ENCODE assay signal across 12 mouse cellular contexts in the genomic region with DNA sequence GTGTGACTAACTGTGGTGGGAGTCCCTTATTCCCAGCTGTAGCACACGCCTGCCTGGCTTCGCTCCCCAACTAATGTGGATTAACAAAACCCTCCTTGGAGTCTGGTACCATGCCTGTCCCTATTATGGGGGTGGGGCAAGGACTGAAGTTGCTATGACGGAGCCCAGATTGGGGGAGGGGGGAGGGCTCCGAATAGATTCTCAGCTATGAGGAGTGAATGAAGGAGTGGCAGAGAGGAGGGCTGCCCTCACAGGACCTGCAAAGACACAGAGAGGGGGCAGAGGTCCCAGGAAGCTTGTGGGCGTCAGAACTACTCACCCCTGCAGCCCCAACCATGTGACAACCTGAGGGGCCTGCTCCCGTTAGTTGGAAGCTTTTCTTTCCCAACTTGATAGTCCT. TPM values are rescaled to one million over a fixed set of nuclear protein-coding genes. Genes with fewer than 3 reads are reported as not detected.
DNase-seq lines count a peak whose midpoint lies in the region; ATAC-seq and TF ChIP-seq lines count a peak whose summit lies in the region.
"Had no signal": no experiment of that assay in that cellular context is flagged by ENCODE, and none has a peak within 500 bp of the region (broad histone marks: within the 10 kb centered on the region; RNA-seq: fewer than 3 reads in every experiment).

No protein-coding gene starts in this region.

- dilution Hi-C loops in CH12.LX (cut with MboI; ENCODE audit: extremely low pct_ligation_motif_present, extremely low pct_unique_long_range_greater_than_20kb, low sequenced_read_pairs) = no loop called here

- DNase-seq in CH12.LX (ENCODE audit: extremely low read depth) = peak; percentile 52
- DNase-seq in yolk sac, embryonic 10.5 days (ENCODE audit: low spot score) = no peak
- no peak for DNase-seq in c-Kit-positive CD71-positive TER-119-positive erythroid progenitor cells, embryonic 14.5 days (ENCODE audit: low spot score)

- in situ Hi-C loops in CH12.LX (cut with MboI; ENCODE audit: low pct_ligation_motif_present, low pct_unique_long_range_greater_than_20kb, low sequenced_read_pairs) = no loop called here

- 0 out of 2 replicates have a peak, but pooled peaks have one; percentile 1 for ATAC-seq in midbrain, embryonic 13.5 days
- no peak for ATAC-seq in midbrain, embryonic 16.5 days
- ATAC-seq in forebrain, embryonic 13.5 days = 0 out of 2 replicates have a peak, but pooled peaks have one; percentile 9
- ATAC-seq in midbrain, embryonic 15.5 days (replicated peaks) = peak; percentile 28; the same call in 1 of the 2 replicates

- peaks cover 18% of the 10 kb centered on the region for H3K4me1 ChIP-seq in midbrain, embryonic 13.5 days (replicated peaks)
- H3K4me1 ChIP-seq in midbrain, embryonic 16.5 days (ENCODE audit: control insufficient read depth, insufficient read depth, low read length) = peaks cover 6% of the 10 kb centered on the region; the same call in 1 of the 2 replicates
- H3K4me1 ChIP-seq in CH12.LX (ENCODE audit: control insufficient read depth in 1 of 2, insufficient read depth in 2 of 2) = peaks cover 37 to 55% of the 10 kb centered on the region in 2 experiments
- H3K4me1 ChIP-seq in forebrain, embryonic 13.5 days = peaks cover 9% of the 10 kb centered on the region
- peaks cover 5% of the 10 kb centered on the region for H3K4me1 ChIP-seq in midbrain, embryonic 15.5 days

- no peak overlapping the region for H3K4me3 ChIP-seq in midbrain, embryonic 13.5 days (replicated peaks)
- H3K4me3 ChIP-seq in midbrain, embryonic 16.5 days (ENCODE audit: low read depth, low read length) = no peak overlapping the region
- H3K4me3 ChIP-seq in CH12.LX (replicated peaks in 1 of 3; ENCODE audit: low read depth in 2 of 3, low read length in 2 of 3, poor library complexity in 1 of 3) = peak overlapping the region in 1 of 3 experiments; percentile 12
- no peak overlapping the region for H3K4me3 ChIP-seq in forebrain, embryonic 13.5 days
- H3K4me3 ChIP-seq in midbrain, embryonic 15.5 days = no peak overlapping the region
- H3K4me3 ChIP-seq: embryonic facial prominence, embryonic 15.5 days; liver, embryonic 12.5 days had no signal

- H3K36me3 ChIP-seq in midbrain, embryonic 13.5 days = peaks cover 38% of the 10 kb centered on the region
- H3K36me3 ChIP-seq in midbrain, embryonic 16.5 days (ENCODE audit: control insufficient read depth, insufficient read depth, low read length) = peaks cover 19% of the 10 kb centered on the region
- peaks cover 44 to 61% of the 10 kb centered on the region in 2 experiments for H3K36me3 ChIP-seq in CH12.LX (replicated peaks in 1 of 2; ENCODE audit: control insufficient read depth in 1 of 2, insufficient read depth in 1 of 2, low read length in 1 of 2)
- H3K36me3 ChIP-seq in forebrain, embryonic 13.5 days (ENCODE audit: poor library complexity, severe bottlenecking) = peaks cover 39% of the 10 kb centered on the region
- H3K36me3 ChIP-seq in midbrain, embryonic 15.5 days (replicated peaks) = peaks cover 17% of the 10 kb centered on the region

- no peak overlapping the region for H3K4me2 ChIP-seq in midbrain, embryonic 13.5 days (replicated peaks)
- no peak overlapping the region for H3K4me2 ChIP-seq in midbrain, embryonic 16.5 days (ENCODE audit: low read length)
- H3K4me2 ChIP-seq in CH12.LX (ENCODE audit: insufficient read depth, low read depth, poor library complexity, severe bottlenecking) = peak overlapping the region; percentile 48
- H3K4me2 ChIP-seq in forebrain, embryonic 13.5 days = no peak overlapping the region
- no peak overlapping the region for H3K4me2 ChIP-seq in midbrain, embryonic 15.5 days
- H3K4me2 ChIP-seq: embryonic facial prominence, embryonic 15.5 days; liver, embryonic 12.5 days had no signal

- no peaks in the 10 kb centered on the region for H3K27me3 ChIP-seq in midbrain, embryonic 13.5 days
- H3K27me3 ChIP-seq in midbrain, embryonic 16.5 days (ENCODE audit: control insufficient read depth, insufficient read depth, low read depth, low read length) = no peaks in the 10 kb centered on the region
- no peaks in the 10 kb centered on the region for H3K27me3 ChIP-seq in CH12.LX (replicated peaks)
- no peaks in the 10 kb centered on the region for H3K27me3 ChIP-seq in forebrain, embryonic 13.5 days
- no peaks in the 10 kb centered on the region for H3K27me3 ChIP-seq in midbrain, embryonic 15.5 days (replicated peaks)
- H3K27me3 ChIP-seq: embryonic facial prominence, embryonic 15.5 days; Patski had no signal

- no peak for TF ChIP-seq EP300 in CH12.LX (IDR thresholded peaks at IDR 0.05; ENCODE audit: low read length)

- H3K27ac ChIP-seq in midbrain, embryonic 13.5 days = 0 out of 2 replicates have a peak overlapping the region, but pooled peaks have one; percentile 80
- H3K27ac ChIP-seq in midbrain, embryonic 16.5 days (ENCODE audit: low read length) = no peak overlapping the region; the same call in 1 of the 2 replicates
- peak overlapping the region; percentile 29 for H3K27ac ChIP-seq in CH12.LX (ENCODE audit: insufficient read depth, low read depth)
- peak overlapping the region; percentile 25; the same call in 1 of the 2 replicates for H3K27ac ChIP-seq in forebrain, embryonic 13.5 days
- 0 out of 2 replicates have a peak overlapping the region, but pooled peaks have one; percentile 65 for H3K27ac ChIP-seq in midbrain, embryonic 15.5 days
- H3K27ac ChIP-seq: liver, embryonic 12.5 days; stomach, postnatal 0 days had no signal

- no peak for TF ChIP-seq CTCF in CH12.LX (conservative IDR thresholded peaks at IDR 0.05 in 1 of 2, IDR thresholded peaks at IDR 0.05 in 1 of 2; ENCODE audit: low read depth in 2 of 2, low read length in 2 of 2)

- no peaks in the 10 kb centered on the region for H3K79me2 ChIP-seq in CH12.LX (replicated peaks; ENCODE audit: control insufficient read depth, extremely low read depth, insufficient read depth, poor library complexity, severe bottlenecking)

- no peak for TF ChIP-seq POLR2A in CH12.LX (IDR thresholded peaks at IDR 0.05; ENCODE audit: low read depth, low read length)

- no peaks in the 10 kb centered on the region for H3K9me3 ChIP-seq in midbrain, embryonic 13.5 days
- no peaks in the 10 kb centered on the region for H3K9me3 ChIP-seq in midbrain, embryonic 16.5 days (replicated peaks; ENCODE audit: control insufficient read depth, low read length, poor library complexity, severe bottlenecking)
- H3K9me3 ChIP-seq in CH12.LX (replicated peaks; ENCODE audit: low read length) = no peaks in the 10 kb centered on the region
- H3K9me3 ChIP-seq in forebrain, embryonic 13.5 days (replicated peaks) = no peaks in the 10 kb centered on the region
- no peaks in the 10 kb centered on the region for H3K9me3 ChIP-seq in midbrain, embryonic 15.5 days
- H3K9me3 ChIP-seq: embryonic facial prominence, embryonic 15.5 days; liver, embryonic 12.5 days had no signal

- 60% methylated on average over 6 of the region's 6 CpGs for WGBS in midbrain, embryonic 13.5 days
- 68% methylated on average over 6 of the region's 6 CpGs for WGBS in midbrain, embryonic 16.5 days
- WGBS in forebrain, embryonic 13.5 days = 78% methylated on average over 6 of the region's 6 CpGs
- 74% methylated on average over 6 of the region's 6 CpGs for WGBS in midbrain, embryonic 15.5 days

- TF ChIP-seq RAD21 in CH12.LX (IDR thresholded peaks at IDR 0.05; ENCODE audit: low read depth, low read length) = no peak

- no peak overlapping the region for H3K9ac ChIP-seq in midbrain, embryonic 13.5 days (replicated peaks)
- H3K9ac ChIP-seq in midbrain, embryonic 16.5 days (ENCODE audit: low read depth, low read length) = no peak overlapping the region
- H3K9ac ChIP-seq in CH12.LX (ENCODE audit: insufficient read depth, low read depth) = no peak overlapping the region
- H3K9ac ChIP-seq in forebrain, embryonic 13.5 days = no peak overlapping the region
- H3K9ac ChIP-seq in midbrain, embryonic 15.5 days = no peak overlapping the region
- H3K9ac ChIP-seq: embryonic facial prominence, embryonic 15.5 days; liver, embryonic 12.5 days had no signal

TF ChIP-seq in CH12.LX, 34 proteins besides CTCF, POLR2A, EP300 and RAD21:
- TF ChIP-seq BHLHE40 (IDR thresholded peaks at IDR 0.05; ENCODE audit: low read depth, low read length) = no peak
- TF ChIP-seq IRF4 (IDR thresholded peaks at IDR 0.05; ENCODE audit: low read depth, low read length) = 0 out of 2 replicates have a peak, but pooled peaks have one; percentile 2
- 0 out of 2 replicates have a peak, but pooled peaks have one; percentile 19 for TF ChIP-seq TBP (conservative IDR thresholded peaks at IDR 0.05; ENCODE audit: low read depth, low read length)
- TF ChIP-seq CHD2 (IDR thresholded peaks at IDR 0.05; ENCODE audit: low read length) = peak; percentile 36; the same call in 1 of the 2 replicates
- no peak for TF ChIP-seq MAX (IDR thresholded peaks at IDR 0.05; ENCODE audit: low read length)

RNA-seq across cellular contexts. Expression of a gene that starts 35.1 kb away (rescaled TPM):
- 0.31 and 0.48 TPM in 2 replicates for polyA plus RNA-seq in midbrain, embryonic 13.5 days (2015; fragmentation: Nextera tagmentation; extraction: Ambion mirVana)
- 0.28 and 0.41 TPM in 2 replicates for polyA plus RNA-seq in midbrain, embryonic 16.5 days (2015; fragmentation: Nextera tagmentation; extraction: Ambion mirVana)
- 129 and 142 TPM in 2 replicates for total RNA-seq in CH12.LX (2012; rRNA removed)
- 95.5 and 103 TPM in 2 replicates for total RNA-seq in CH12.LX (2014; rRNA removed)
- polyA plus RNA-seq in CH12.LX (2012; ENCODE audit: insufficient read length, low read depth) = 191 and 252 TPM in 2 replicates
- 0.24 and 0.26 TPM in 2 replicates for polyA plus RNA-seq in forebrain, embryonic 13.5 days (2015; fragmentation: Nextera tagmentation; extraction: Ambion mirVana)
- polyA plus RNA-seq in midbrain, embryonic 15.5 days (2015; fragmentation: Nextera tagmentation; extraction: Ambion mirVana) = 0.39 and 0.41 TPM in 2 replicates
- polyA plus RNA-seq: heart, embryonic 14.5 days; Patski had no signal

Comparison
In these comparisons a context has a peak if more than half of its experiments do, and no peak if none do; other contexts are left out.
1. RNA of a gene that starts 35.1 kb away (polyA plus RNA-seq): 191 to 252 TPM in CH12.LX; 0.39 to 0.41 TPM in midbrain, embryonic 15.5 days, 0.31 to 0.48 TPM in midbrain, embryonic 13.5 days, 0.28 to 0.41 TPM in midbrain, embryonic 16.5 days and 0.24 to 0.26 TPM in forebrain, embryonic 13.5 days; every median in the first group is over 100 times any median in the second.